Mouse (Mus musculus): ENCODE measurements around the gene Atg4b. TPM values are rescaled to one million over a fixed set of nuclear protein-coding genes. Genes with fewer than 3 reads are reported as not detected.
"Not testable (repeated sequence)": the region's sequence is repeated elsewhere in the genome, so short reads cannot be mapped to it uniquely, and the experiment has no call there.

The Atg4b gene
- total RNA-seq, 2 experiments from 2014 or later, result 57.9 to 116 TPM

- no peak for ATAC-seq (replicated peaks; ENCODE audit: low FRiP score, low TSS enrichment, poor library complexity, severe bottlenecking)
These were observed 54.1 kb downstream of the Atg4b start for GRCm38 (mm10) chr1:93805221-93805951.

GRCm38 (mm10) chr1:93808871-93809270 lies 57.6 kb downstream of the Atg4b start:
- ATAC-seq (replicated peaks; ENCODE audit: low FRiP score, low TSS enrichment, poor library complexity, severe bottlenecking), result no peak

GRCm38 (mm10) chr1:93810011-93810410 lies 58.7 kb downstream of the Atg4b start:
- ATAC-seq (replicated peaks; ENCODE audit: low FRiP score, low TSS enrichment, poor library complexity, severe bottlenecking), result no peak

GRCm38 (mm10) chr1:93811495-93812039 lies 60.3 kb downstream of the Atg4b start:
- ATAC-seq (replicated peaks; ENCODE audit: low FRiP score, low TSS enrichment, poor library complexity, severe bottlenecking), result no peak

GRCm38 (mm10) chr1:93817823-93818532 lies 66.7 kb downstream of the Atg4b start:
- ATAC-seq (replicated peaks; ENCODE audit: low FRiP score, low TSS enrichment, poor library complexity, severe bottlenecking), result no peak

GRCm38 (mm10) chr1:93818722-93819121 lies 67.4 kb downstream of the Atg4b start:
- ATAC-seq (replicated peaks; ENCODE audit: low FRiP score, low TSS enrichment, poor library complexity, severe bottlenecking), result no peak

GRCm38 (mm10) chr1:93823796-93824495 lies 72.6 kb downstream of the Atg4b start:
- ATAC-seq (replicated peaks; ENCODE audit: low FRiP score, low TSS enrichment, poor library complexity, severe bottlenecking), result no peak

GRCm38 (mm10) chr1:93824609-93825008 lies 73.3 kb downstream of the Atg4b start, which contains the start of gene D2hgdh:
D2hgdh (plus strand) TSS chr1:93824909.
- peak; percentile 17 for ATAC-seq (replicated peaks; ENCODE audit: low FRiP score, low TSS enrichment, poor library complexity, severe bottlenecking)

- ATAC-seq (replicated peaks; ENCODE audit: low FRiP score, low TSS enrichment, poor library complexity, severe bottlenecking), result peak; percentile 92
These were observed 73.9 kb downstream of the Atg4b start for GRCm38 (mm10) chr1:93825105-93825674.

GRCm38 (mm10) chr1:93825771-93826539 lies 74.7 kb downstream of the Atg4b start:
- no peak for ATAC-seq (replicated peaks; ENCODE audit: low FRiP score, low TSS enrichment, poor library complexity, severe bottlenecking)

- no peak for ATAC-seq (replicated peaks; ENCODE audit: low FRiP score, low TSS enrichment, poor library complexity, severe bottlenecking)
These were observed 75.2 kb downstream of the Atg4b start for GRCm38 (mm10) chr1:93826540-93826835.

GRCm38 (mm10) chr1:93832754-93833360 lies 81.6 kb downstream of the Atg4b start:
- ATAC-seq (replicated peaks; ENCODE audit: low FRiP score, low TSS enrichment, poor library complexity, severe bottlenecking), result peak; percentile 92

GRCm38 (mm10) chr1:93834671-93835150 lies 83.4 kb downstream of the Atg4b start:
- no peak for ATAC-seq (replicated peaks; ENCODE audit: low FRiP score, low TSS enrichment, poor library complexity, severe bottlenecking)

- no peak for ATAC-seq (replicated peaks; ENCODE audit: low FRiP score, low TSS enrichment, poor library complexity, severe bottlenecking)
These were observed 83.9 kb downstream of the Atg4b start for GRCm38 (mm10) chr1:93835211-93835610.

- no peak for ATAC-seq (replicated peaks; ENCODE audit: low FRiP score, low TSS enrichment, poor library complexity, severe bottlenecking)
These were observed 84.7 kb downstream of the Atg4b start for GRCm38 (mm10) chr1:93835876-93836531.

- no peak for ATAC-seq (replicated peaks; ENCODE audit: low FRiP score, low TSS enrichment, poor library complexity, severe bottlenecking)
These were observed 85.2 kb downstream of the Atg4b start for GRCm38 (mm10) chr1:93836532-93836913.

GRCm38 (mm10) chr1:93837335-93837734 lies 86.0 kb downstream of the Atg4b start:
- no peak for ATAC-seq (replicated peaks; ENCODE audit: low FRiP score, low TSS enrichment, poor library complexity, severe bottlenecking)

- not testable (repeated sequence) for ATAC-seq (replicated peaks; ENCODE audit: low FRiP score, low TSS enrichment, poor library complexity, severe bottlenecking)
These were observed 87.3 kb downstream of the Atg4b start for GRCm38 (mm10) chr1:93838569-93838968.
